Mouse (Mus musculus) neutrophil, adult 83 days (primary cell): ENCODE data around the gene Vmn2r4. TPM values are rescaled to one million over a fixed set of nuclear protein-coding genes. Genes with fewer than 3 reads are reported as not detected.

Source experiments
- total RNA-seq, 2 experiments: library from RNA; stranded (reverse); gene quantifications; one replicate each; pipeline ENCODE4 v1.2.4; 2023

Vmn2r4 gene
- not detected for total RNA-seq

DNA sequence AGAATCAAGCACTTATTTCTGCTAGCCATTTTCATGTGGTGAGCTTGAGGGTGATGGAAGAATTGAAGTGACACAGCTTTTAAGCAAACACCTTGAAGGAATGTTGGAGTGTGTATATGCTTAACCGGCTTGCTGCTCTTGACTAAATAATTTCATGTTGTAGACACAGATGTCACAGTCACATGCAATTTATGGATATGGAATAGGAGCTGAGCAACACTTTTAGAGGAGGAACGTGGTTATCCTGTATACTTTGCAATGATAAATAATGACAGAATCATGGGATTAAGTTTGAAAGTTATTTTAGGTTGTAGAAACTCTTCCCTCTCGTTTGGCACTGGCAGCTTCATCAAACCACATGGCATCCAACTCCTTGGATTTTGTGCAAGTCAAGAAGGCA is at the start of gene Vmn2r4:
Vmn2r4 (minus strand) TSS at position 101 of the 400 bp plus-strand sequence.

Other genes with a start within 250 kb of the Vmn2r4 start
- gene Vmn2r3, start 125.7 kb downstream of the Vmn2r4 start, total RNA-seq: not detected
- gene Vmn2r5, start 94.5 kb upstream of the Vmn2r4 start, total RNA-seq: not detected
- gene Vmn2r6, start 150.5 kb upstream of the Vmn2r4 start, total RNA-seq: not detected